Mouse (Mus musculus): ENCODE measurements at regions not wholly inside any gene's neighbourhood (a gene's known extent, or its start where the extent isn't known, plus 50 kb on each side); places are given as distances from the start of the nearest gene placed in this dataset.

GRCm38 (mm10) chr3:9109991-9110390, 499.9 kb downstream of the Zfp704 start:
- TF ChIP-seq CTCF (IDR thresholded peaks at IDR 0.05; ENCODE audit: extremely low read depth, insufficient read depth, insufficient read length, insufficient replicate concordance) (no peak), POLR2A (IDR thresholded peaks at IDR 0.05; ENCODE audit: low read depth, low read length) (no peak)

All from spleen, adult 2 months (tissue).